Mouse (Mus musculus): ENCODE measurements at regions not wholly inside any gene's neighbourhood (a gene's known extent, or its start where the extent isn't known, plus 50 kb on each side); places are given as distances from the start of the nearest gene placed in this dataset.

DNA sequence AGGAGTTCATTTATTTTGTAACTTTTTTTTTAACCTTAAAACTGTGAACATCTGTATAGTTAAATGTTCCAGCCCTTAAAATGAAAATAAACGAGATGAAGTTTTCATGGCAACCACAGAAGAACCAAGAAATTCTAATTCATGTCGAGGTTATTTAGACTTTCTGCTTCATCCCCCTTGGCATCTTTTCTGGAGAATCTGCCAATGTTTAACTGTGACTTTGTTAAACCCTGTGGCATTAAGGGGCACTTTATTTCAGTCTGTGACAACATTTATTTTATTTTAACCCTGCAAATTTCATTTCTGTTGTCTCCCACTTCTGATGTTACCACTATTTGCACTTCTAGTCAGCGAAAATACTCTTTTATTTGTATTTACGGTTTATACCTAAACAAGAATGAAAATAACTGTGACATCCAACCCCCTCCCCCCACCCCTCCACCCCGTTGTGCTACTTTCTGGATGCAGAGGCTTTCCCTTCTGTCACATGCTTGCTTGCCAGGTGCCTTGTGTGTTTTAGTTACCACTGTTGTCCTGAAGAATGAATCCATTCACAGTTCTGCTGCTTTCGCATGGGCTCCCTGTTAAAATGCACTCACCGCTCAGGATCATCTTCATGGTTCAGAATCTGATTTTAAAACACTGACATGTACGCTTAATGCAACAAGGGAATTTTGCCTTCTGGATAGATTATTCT lies 125.4 kb upstream of the Ptchd4 start:
- TF ChIP-seq CTCF (IDR thresholded peaks at IDR 0.05; ENCODE audit: borderline replicate concordance, extremely low read depth, insufficient read depth, insufficient read length) (no peak), POLR2A (IDR thresholded peaks at IDR 0.05; ENCODE audit: borderline replicate concordance, extremely low read depth, insufficient read depth, insufficient read length, poor library complexity, severe bottlenecking) (no peak)
